Mouse (Mus musculus): ENCODE results near the gene Arl3.
A peak's percentile ranks its signal among the peaks of the same experiment; 100 is the strongest.
"Not testable (repeated sequence)": the region's sequence is repeated elsewhere in the genome, so short reads cannot be mapped to it uniquely, and the experiment has no call there.

Gene Arl3

GRCm38 (mm10) chr19:46587823-46588508 lies 15.0 kb upstream of the Arl3 start:
- peak; percentile 87 for DNase-seq

- DNase-seq = peak; percentile 72
These were observed 2.2 kb upstream of the Arl3 start for GRCm38 (mm10) chr19:46575196-46575595.

GRCm38 (mm10) chr19:46573990-46574389 lies 992 bp upstream of the Arl3 start:
- no peak for DNase-seq

- no peak for DNase-seq
These were observed 450 bp downstream of the Arl3 start for GRCm38 (mm10) chr19:46572548-46572947.

- DNase-seq = no peak
These were observed 1.1 kb downstream of the Arl3 start for GRCm38 (mm10) chr19:46571878-46572244.

GRCm38 (mm10) chr19:46571211-46571877 lies 1.7 kb downstream of the Arl3 start:
- not testable (repeated sequence) for DNase-seq

- DNase-seq = no peak
These were observed 8.9 kb downstream of the Arl3 start for GRCm38 (mm10) chr19:46564043-46564462.

- DNase-seq = no peak
These were observed 9.4 kb downstream of the Arl3 start for GRCm38 (mm10) chr19:46563603-46564002.

GRCm38 (mm10) chr19:46562581-46563515 lies 10.2 kb downstream of the Arl3 start:
- DNase-seq = no peak

GRCm38 (mm10) chr19:46562132-46562531 lies 10.9 kb downstream of the Arl3 start:
- peak; percentile 59 for DNase-seq

GRCm38 (mm10) chr19:46558631-46559030 lies 14.4 kb downstream of the Arl3 start:
- DNase-seq = peak; percentile 50

- DNase-seq = no peak
These were observed 15.0 kb downstream of the Arl3 start for GRCm38 (mm10) chr19:46558009-46558408.

- no peak for DNase-seq
These were observed 19.4 kb downstream of the Arl3 start for GRCm38 (mm10) chr19:46553541-46553955.

- DNase-seq = no peak
These were observed 20.5 kb downstream of the Arl3 start for GRCm38 (mm10) chr19:46552496-46552895.

GRCm38 (mm10) chr19:46550385-46550784 lies 22.6 kb downstream of the Arl3 start:
- no peak for DNase-seq

- DNase-seq = no peak
These were observed 24.9 kb downstream of the Arl3 start for GRCm38 (mm10) chr19:46548110-46548509.

GRCm38 (mm10) chr19:46547565-46547964 lies 25.4 kb downstream of the Arl3 start:
- no peak for DNase-seq

GRCm38 (mm10) chr19:46542750-46543149 lies 30.2 kb downstream of the Arl3 start:
- no peak for DNase-seq

- DNase-seq = no peak
These were observed 34.8 kb downstream of the Arl3 start for GRCm38 (mm10) chr19:46538213-46538612.

- no peak for DNase-seq
These were observed 35.6 kb downstream of the Arl3 start for GRCm38 (mm10) chr19:46537357-46537756.

- DNase-seq = no peak
These were observed 38.4 kb downstream of the Arl3 start for GRCm38 (mm10) chr19:46534542-46535098.

- DNase-seq = no peak
These were observed 39.5 kb downstream of the Arl3 start for GRCm38 (mm10) chr19:46533525-46533924.

- no peak for DNase-seq
These were observed 39.9 kb downstream of the Arl3 start for GRCm38 (mm10) chr19:46533066-46533465.

Data from kidney, adult 18-20 months (tissue).